Mouse (Mus musculus): Measurements from ENCODE around the gene Cabcoco1.

Cabcoco1 gene

GRCm38 (mm10) chr10:68541139-68541942, at the start of gene Cabcoco1:
Gene Cabcoco1, minus strand, starts transcription at chr10:68541896.
- peak; percentile 37 to 62 for DNase-seq

GRCm38 (mm10) chr10:68589530-68590252, 48.0 kb upstream of the Cabcoco1 start:
- no peak for DNase-seq

- DNase-seq: peak; percentile 15 to 23
Measured at GRCm38 (mm10) chr10:68587416-68588040, 45.8 kb upstream of the Cabcoco1 start.

- peak in 1 of 2 experiments; percentile 23 for DNase-seq
Measured at GRCm38 (mm10) chr10:68577321-68577720, 35.6 kb upstream of the Cabcoco1 start.

- no peak for DNase-seq
Measured at GRCm38 (mm10) chr10:68568172-68568571, 26.5 kb upstream of the Cabcoco1 start.

GRCm38 (mm10) chr10:68562344-68562743, 20.6 kb upstream of the Cabcoco1 start:
- DNase-seq: no peak

- DNase-seq: peak in 1 of 2 experiments; percentile 30
Measured at GRCm38 (mm10) chr10:68558828-68559219, 17.1 kb upstream of the Cabcoco1 start.

GRCm38 (mm10) chr10:68558105-68558827, 16.6 kb upstream of the Cabcoco1 start:
- DNase-seq: peak; percentile 91

GRCm38 (mm10) chr10:68553677-68554076, 12.0 kb upstream of the Cabcoco1 start:
- DNase-seq: no peak

- no peak for DNase-seq
Measured at GRCm38 (mm10) chr10:68552556-68552955, 10.9 kb upstream of the Cabcoco1 start.

GRCm38 (mm10) chr10:68551316-68551715, 9.6 kb upstream of the Cabcoco1 start:
- DNase-seq: no peak

- DNase-seq: no peak
Measured at GRCm38 (mm10) chr10:68550668-68551267, 9.1 kb upstream of the Cabcoco1 start.

- no peak for DNase-seq
Measured at GRCm38 (mm10) chr10:68543107-68543506, 1.4 kb upstream of the Cabcoco1 start.

GRCm38 (mm10) chr10:68541943-68542420, 286 bp upstream of the Cabcoco1 start:
- no peak for DNase-seq

GRCm38 (mm10) chr10:68540612-68541011, 1.1 kb downstream of the Cabcoco1 start:
- peak in 1 of 2 experiments; percentile 17 for DNase-seq

- no peak for DNase-seq
Measured at GRCm38 (mm10) chr10:68537261-68537950, 4.3 kb downstream of the Cabcoco1 start.

GRCm38 (mm10) chr10:68529364-68530049, 12.2 kb downstream of the Cabcoco1 start:
- no peak for DNase-seq

GRCm38 (mm10) chr10:68528958-68529357, 12.7 kb downstream of the Cabcoco1 start:
- no peak for DNase-seq

GRCm38 (mm10) chr10:68522106-68522505, 19.6 kb downstream of the Cabcoco1 start:
- no peak for DNase-seq

- DNase-seq: no peak
Measured at GRCm38 (mm10) chr10:68512433-68513019, 29.2 kb downstream of the Cabcoco1 start.
